Mouse (Mus musculus) G1E-ER4 (cell line): ENCODE data around the gene Gm1113. TPM values are rescaled to one million over a fixed set of nuclear protein-coding genes. Genes with fewer than 3 reads are reported as not detected.

ENCODE experiments used
- GATA1 ChIP-seq: IDR thresholded peaks from one replicate; pipeline ENCODE4 v1.8.0; 2012; ENCODE audit warnings: low read length, inconsistent platforms
- polyA plus RNA-seq: library from polyadenylated mRNA; stranded (reverse); fragments of >175 nt; gene quantifications from 2 replicates; pipeline ENCODE4 v1.2.3, GENCODE M21; 2012

Gm1113 gene
- polyA plus RNA-seq = not detected in 2 replicates

- no peak for TF ChIP-seq GATA1
These were observed at the start of gene Gm1113 for GRCm38 (mm10) chr9:35518169-35518568. Gene Gm1113 (minus strand): TSS chr9:35518269.

GRCm38 (mm10) chr9:35564536-35565240 is 46.6 kb upstream of the Gm1113 start:
- TF ChIP-seq GATA1 = no peak

- TF ChIP-seq GATA1 = no peak
These were observed 43.5 kb upstream of the Gm1113 start for GRCm38 (mm10) chr9:35561583-35561982.

- TF ChIP-seq GATA1 = no peak
These were observed 43.0 kb upstream of the Gm1113 start for GRCm38 (mm10) chr9:35561076-35561475.

- no peak for TF ChIP-seq GATA1
These were observed 41.2 kb upstream of the Gm1113 start for GRCm38 (mm10) chr9:35559009-35559890.

GRCm38 (mm10) chr9:35558257-35559008 is 40.4 kb upstream of the Gm1113 start, which contains the start of the genes Ddx25 and Pus3:
Gene Ddx25 (minus strand): TSS chr9:35558528.
Gene Pus3 (plus strand): TSS chr9:35558595.
- TF ChIP-seq GATA1 = no peak

GRCm38 (mm10) chr9:35556494-35557102 is 38.5 kb upstream of the Gm1113 start:
- no peak for TF ChIP-seq GATA1

- no peak for TF ChIP-seq GATA1
These were observed 30.4 kb upstream of the Gm1113 start for GRCm38 (mm10) chr9:35548455-35548854.

GRCm38 (mm10) chr9:35546745-35547144 is 28.7 kb upstream of the Gm1113 start:
- no peak for TF ChIP-seq GATA1

GRCm38 (mm10) chr9:35545704-35546103 is 27.6 kb upstream of the Gm1113 start:
- no peak for TF ChIP-seq GATA1

- TF ChIP-seq GATA1 = no peak
These were observed 26.6 kb upstream of the Gm1113 start for GRCm38 (mm10) chr9:35544666-35545065.

- TF ChIP-seq GATA1 = no peak
These were observed 25.2 kb upstream of the Gm1113 start for GRCm38 (mm10) chr9:35543099-35543860.

- no peak for TF ChIP-seq GATA1
These were observed 23.9 kb upstream of the Gm1113 start for GRCm38 (mm10) chr9:35541941-35542340.

- no peak for TF ChIP-seq GATA1
These were observed 23.4 kb upstream of the Gm1113 start for GRCm38 (mm10) chr9:35541488-35541887.
